In genomic region chr16:57486266-57486665, GRCm38 (mm10) we compare ENCODE assay signal across 23 mouse cellular contexts.
A peak's percentile ranks its signal among the peaks of the same experiment; 100 is the strongest.
DNase-seq lines count a peak whose midpoint lies in the region; ATAC-seq lines count a peak whose summit lies in the region.
"Had no signal": no experiment of that assay in that cellular context is flagged by ENCODE, and none has a peak within 500 bp of the region (broad histone marks: within the 10 kb centered on the region; RNA-seq: fewer than 3 reads in every experiment).

No protein-coding gene starts in this region.

- ATAC-seq in heart, embryonic 16.5 days (replicated peaks; ENCODE audit: extremely low read depth, insufficient read depth, low FRiP score): no peak
- peak; percentile 22; the same call in 1 of the 2 replicates for ATAC-seq in embryonic facial prominence, embryonic 12.5 days (ENCODE audit: insufficient number of reproducible peaks, insufficient read depth, low FRiP score, low TSS enrichment)
- ATAC-seq: activated CD4-positive, CD25-positive, alpha-beta regulatory T cell, adult 4 months; forebrain, embryonic 16.5 days; intestine, embryonic 15.5 days had no signal

- H3K4me1 ChIP-seq in heart, embryonic 16.5 days (ENCODE audit: control insufficient read depth, insufficient read depth, low read length): peaks cover 13% of the 10 kb centered on the region
- peaks cover 15% of the 10 kb centered on the region; the same call in 1 of the 2 replicates for H3K4me1 ChIP-seq in embryonic facial prominence, embryonic 12.5 days
- peaks cover 14% of the 10 kb centered on the region for H3K4me1 ChIP-seq in limb, embryonic 10.5 days
- H3K4me1 ChIP-seq: forebrain, embryonic 12.5 days had no signal

- H3K27me3 ChIP-seq in heart, embryonic 16.5 days (ENCODE audit: control insufficient read depth, insufficient read depth, low read length): no peaks in the 10 kb centered on the region
- no peaks in the 10 kb centered on the region for H3K27me3 ChIP-seq in embryonic facial prominence, embryonic 12.5 days
- H3K27me3 ChIP-seq in limb, embryonic 10.5 days (ENCODE audit: low read depth, poor library complexity, severe bottlenecking): no peaks in the 10 kb centered on the region
- H3K27me3 ChIP-seq: CH12.LX; forebrain, embryonic 12.5 days; intestine, embryonic 15.5 days had no signal

- H3K9ac ChIP-seq in heart, embryonic 16.5 days (ENCODE audit: low read length): no peak overlapping the region
- H3K9ac ChIP-seq in embryonic facial prominence, embryonic 12.5 days: no peak overlapping the region
- H3K9ac ChIP-seq: forebrain, embryonic 12.5 days; hindbrain, embryonic 14.5 days; intestine, embryonic 15.5 days had no signal

- H3K4me3 ChIP-seq in heart, embryonic 16.5 days (ENCODE audit: low read length): no peak overlapping the region
- no peak overlapping the region for H3K4me3 ChIP-seq in embryonic facial prominence, embryonic 12.5 days
- no peak overlapping the region for H3K4me3 ChIP-seq in limb, embryonic 10.5 days
- H3K4me3 ChIP-seq: forebrain, embryonic 12.5 days; gastrocnemius, adult 2 months; heart, embryonic 10.5 days; hindbrain, embryonic 10.5 days; intestine, embryonic 15.5 days had no signal

- H3K4me2 ChIP-seq in heart, embryonic 16.5 days (ENCODE audit: low read depth, low read length): no peak overlapping the region
- H3K4me2 ChIP-seq in embryonic facial prominence, embryonic 12.5 days (replicated peaks): no peak overlapping the region
- H3K4me2 ChIP-seq: forebrain, embryonic 12.5 days; hindbrain, embryonic 14.5 days; intestine, embryonic 15.5 days had no signal

- 86% methylated on average over 5 of the region's 5 CpGs for WGBS in heart, embryonic 16.5 days
- 85% methylated on average over 5 of the region's 5 CpGs for WGBS in embryonic facial prominence, embryonic 12.5 days
- 92% methylated on average over 5 of the region's 5 CpGs for WGBS in limb, embryonic 10.5 days

- no peaks in the 10 kb centered on the region for H3K36me3 ChIP-seq in heart, embryonic 16.5 days (ENCODE audit: control insufficient read depth, insufficient read depth)
- no peaks in the 10 kb centered on the region for H3K36me3 ChIP-seq in embryonic facial prominence, embryonic 12.5 days
- H3K36me3 ChIP-seq in limb, embryonic 10.5 days: no peaks in the 10 kb centered on the region
- H3K36me3 ChIP-seq: forebrain, embryonic 12.5 days; heart, embryonic 10.5 days; hindbrain, embryonic 10.5 days; intestine, embryonic 15.5 days had no signal

- H3K9me3 ChIP-seq in heart, embryonic 16.5 days (replicated peaks; ENCODE audit: control insufficient read depth, low read length): no peaks in the 10 kb centered on the region
- no peaks in the 10 kb centered on the region for H3K9me3 ChIP-seq in embryonic facial prominence, embryonic 12.5 days
- no peaks in the 10 kb centered on the region for H3K9me3 ChIP-seq in limb, embryonic 10.5 days (replicated peaks)
- H3K9me3 ChIP-seq: forebrain, embryonic 12.5 days; heart, embryonic 10.5 days; hindbrain, embryonic 10.5 days; intestine, embryonic 15.5 days had no signal

- peak overlapping the region; percentile 18; the same call in 1 of the 2 replicates for H3K27ac ChIP-seq in heart, embryonic 16.5 days (ENCODE audit: low read length)
- H3K27ac ChIP-seq in embryonic facial prominence, embryonic 12.5 days: no peak overlapping the region
- H3K27ac ChIP-seq in limb, embryonic 10.5 days: peak overlapping the region; percentile 46; the same call in 1 of the 2 replicates
- H3K27ac ChIP-seq: forebrain, embryonic 12.5 days; gastrocnemius, adult 2 months; heart, embryonic 10.5 days; hindbrain, embryonic 10.5 days; hindbrain, embryonic 14.5 days; intestine, embryonic 15.5 days had no signal

- no peak for DNase-seq in heart, adult 18-20 months
- no peak for DNase-seq in limb, embryonic 10.5 days (ENCODE audit: low spot score)
- no peak for DNase-seq in frontal cortex, postnatal 25 days (ENCODE audit: low spot score in 2 of 2)
- no peak for DNase-seq in cerebellum, adult 18-20 months
- no peak for DNase-seq in lung, postnatal 25 days (ENCODE audit: low spot score)
- DNase-seq in T-cell, adult 2 months (ENCODE audit: low spot score): no peak
- DNase-seq: adrenal gland, postnatal 25 days; cerebellum, adult 2 months; cerebellum, postnatal 14 days; embryo, embryonic 11 days; gastrocnemius, adult 2 months; gastrocnemius, postnatal 25 days; kidney, adult 2 months had no signal
